Mouse (Mus musculus) C2C12 (cell line): ENCODE data around the gene Fdxacb1. TPM values are rescaled to one million over a fixed set of nuclear protein-coding genes. Genes with fewer than 3 reads are reported as not detected.

ENCODE experiments used
- H3K27me3 ChIP-seq: one replicate; pipeline ENCODE4 v1.6.1; 2011; ENCODE audit not compliant: control insufficient read depth, insufficient read depth, insufficient read length
- H3K36me3 ChIP-seq: one replicate; pipeline ENCODE4 v1.6.1; 2011; ENCODE audit not compliant: control insufficient read depth, insufficient read depth
- H3K4me3 ChIP-seq: one replicate; pipeline ENCODE4 v1.5.1; 2011; ENCODE audit warnings: mild to moderate bottlenecking, control low read depth; ENCODE audit not compliant: poor library complexity, insufficient read depth, severe bottlenecking
- H3K79me2 ChIP-seq: one replicate; pipeline ENCODE4 v1.6.1; 2011; ENCODE audit not compliant: control insufficient read depth, insufficient read depth
- H3K79me3 ChIP-seq: one replicate; pipeline ENCODE4 v1.6.1; 2011; ENCODE audit warnings: low read depth, control low read depth
- H3ac ChIP-seq: one replicate; pipeline ENCODE3; 2011; ENCODE audit warnings: low read depth; ENCODE audit not compliant: control insufficient read depth, insufficient read length
- CEBPB ChIP-seq: IDR thresholded peaks from one replicate; pipeline ENCODE4 v1.6.1; 2011; ENCODE audit warnings: low read depth, mild to moderate bottlenecking, control low read depth, moderate library complexity
- CTCF ChIP-seq: IDR thresholded peaks from one replicate; pipeline ENCODE4 v1.5.1; 2011; ENCODE audit not compliant: control insufficient read depth, insufficient read depth, insufficient read length
- FOSL1 ChIP-seq: IDR thresholded peaks from one replicate; pipeline ENCODE4 v1.8.0; 2011; ENCODE audit warnings: mild to moderate bottlenecking, low read length; ENCODE audit not compliant: poor library complexity, insufficient read depth, severe bottlenecking
- MAX ChIP-seq: IDR thresholded peaks from one replicate; pipeline ENCODE4 v1.6.1; 2011; ENCODE audit warnings: mild to moderate bottlenecking, control low read depth
- MYOD1 ChIP-seq: IDR thresholded peaks from one replicate; pipeline ENCODE4 v1.6.1; 2011; ENCODE audit warnings: low read depth; ENCODE audit not compliant: control insufficient read depth, insufficient read length
- MYOG ChIP-seq: IDR thresholded peaks from one replicate; pipeline ENCODE4 v1.6.1; 2011; ENCODE audit not compliant: control insufficient read depth, insufficient read length; ENCODE audit errors: extremely low read depth
- USF1 ChIP-seq: IDR thresholded peaks from one replicate; pipeline ENCODE4 v1.6.1; 2011; ENCODE audit warnings: low read depth, mild to moderate bottlenecking, control low read depth, moderate library complexity
- polyA plus RNA-seq: library from polyadenylated mRNA; unstranded; fragments of >200 nt; fragmentation: generic; extraction: Trizol; gene quantifications from one replicate; pipeline ENCODE4 v1.2.1, GENCODE M21; 2012; ENCODE audit warnings: missing spikeins

Gene Fdxacb1
- polyA plus RNA-seq, 1 experiment, result 4.4 TPM

DNA sequence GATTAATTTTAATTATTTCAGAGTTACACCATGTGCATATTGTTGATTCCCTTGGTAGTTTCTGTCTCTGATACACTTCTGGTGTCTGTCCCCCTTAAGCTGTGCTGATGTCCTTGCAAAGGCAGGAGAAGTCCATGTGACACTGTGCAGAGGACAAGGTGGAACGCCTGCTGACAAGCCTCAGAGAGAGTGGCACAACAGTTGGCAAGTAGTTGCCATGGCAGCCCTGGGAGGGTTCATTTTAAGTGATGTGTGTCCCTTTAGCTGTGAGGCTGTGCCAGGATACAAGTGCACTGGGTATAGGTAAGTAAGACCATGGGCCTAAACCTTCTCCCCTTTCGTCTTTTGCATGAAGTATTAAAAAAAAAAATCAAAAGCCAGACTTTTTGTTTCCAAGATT is 2.0 kb downstream of the Fdxacb1 start:
- Histone ChIP-seq H3K79me2 (no peaks in the 10 kb centered on the region), H3K4me3 (no peak overlapping the region), H3K36me3 (no peaks in the 10 kb centered on the region), H3K79me3 (no peaks in the 10 kb centered on the region), H3K27me3 (no peaks in the 10 kb centered on the region), H3ac (no peak overlapping the region)
- no peak for TF ChIP-seq MYOD1
- no peak for TF ChIP-seq CTCF
- no peak for TF ChIP-seq MYOG
- TF ChIP-seq FOSL1, result no peak
- TF ChIP-seq CEBPB, result no peak
- TF ChIP-seq MAX, result no peak
- TF ChIP-seq USF1, result no peak

DNA sequence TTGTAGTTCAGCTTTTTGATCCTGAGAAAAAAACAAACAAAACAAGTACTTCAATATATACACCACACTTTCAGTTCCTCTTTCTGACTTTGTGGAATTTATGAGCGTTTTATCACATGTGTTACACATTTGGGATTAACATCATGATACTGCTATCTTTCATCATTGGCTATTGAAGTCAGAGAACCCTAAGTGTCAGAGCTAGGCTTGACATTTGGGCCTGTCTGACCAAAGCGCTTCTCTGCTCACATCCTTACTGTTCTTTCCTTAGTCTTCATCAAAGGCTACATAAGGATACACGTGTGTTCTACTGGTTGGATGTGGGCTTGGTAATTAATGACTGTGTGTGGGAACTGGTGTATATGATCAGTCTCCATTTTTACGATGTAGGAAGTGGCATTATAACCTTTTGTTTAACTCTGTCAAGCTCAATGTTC is 6.0 kb downstream of the Fdxacb1 start:
- TF ChIP-seq CTCF (no peak), MYOD1 (no peak), CEBPB (no peak), USF1 (no peak), MAX (no peak), MYOG (no peak), FOSL1 (no peak)
- Histone ChIP-seq H3K4me3 (no peak overlapping the region), H3K79me3 (no peaks in the 10 kb centered on the region), H3K27me3 (no peaks in the 10 kb centered on the region), H3K36me3 (peaks cover 10% of the 10 kb centered on the region), H3K79me2 (peaks cover 6% of the 10 kb centered on the region), H3ac (no peak overlapping the region)

DNA sequence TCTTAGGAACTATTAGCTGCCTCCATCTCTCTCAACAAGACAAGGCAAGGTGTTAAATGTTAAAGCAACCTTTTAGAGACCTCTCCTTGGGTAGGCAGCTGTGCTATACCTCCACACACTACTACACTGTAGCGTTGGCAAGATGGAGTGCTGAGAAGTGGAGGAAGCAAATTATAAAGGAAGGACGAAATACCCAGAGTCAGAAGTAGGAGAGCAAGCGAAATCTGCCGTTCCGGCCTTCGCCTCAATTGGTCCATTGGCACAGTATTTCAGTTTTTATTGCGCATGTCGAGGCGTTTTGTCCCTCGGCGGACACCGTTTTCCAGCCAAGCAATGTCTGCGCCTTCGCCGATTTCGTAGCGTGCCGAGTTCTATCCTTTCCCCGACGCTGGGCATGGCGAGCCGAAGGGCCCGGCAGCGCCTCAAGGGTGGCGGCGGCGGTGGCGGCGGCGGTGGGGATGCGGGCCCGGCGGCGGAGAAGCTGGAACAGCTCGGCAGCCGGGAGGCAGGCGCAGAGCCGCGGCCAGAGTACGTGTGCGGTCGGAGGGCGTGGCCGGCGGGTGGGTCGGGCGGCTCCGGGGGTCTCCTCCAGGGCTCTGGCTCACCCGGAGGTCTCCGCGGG is 7.1 kb downstream of the Fdxacb1 start, which contains the start of the genes Alg9 and 1110032A03Rik:
TSS of gene Alg9 (plus strand) at position 29 of the 622 bp plus-strand sequence.
TSS of gene 1110032A03Rik (minus strand) at position 530 of the 622 bp plus-strand sequence.
- TF ChIP-seq FOSL1, result no peak
- no peak for TF ChIP-seq CTCF
- no peak for TF ChIP-seq CEBPB
- no peak for TF ChIP-seq MAX
- TF ChIP-seq USF1, result no peak
- no peak for TF ChIP-seq MYOG
- TF ChIP-seq MYOD1, result no peak
- Histone ChIP-seq H3K27me3 (no peaks in the 10 kb centered on the region), H3K79me2 (peaks cover 6% of the 10 kb centered on the region), H3K36me3 (peaks cover 10% of the 10 kb centered on the region), H3K79me3 (no peaks in the 10 kb centered on the region), H3K4me3 (peak within 1 kb of the TSS; percentile 46), H3ac (peak within 1 kb of the TSS; percentile 60)

DNA sequence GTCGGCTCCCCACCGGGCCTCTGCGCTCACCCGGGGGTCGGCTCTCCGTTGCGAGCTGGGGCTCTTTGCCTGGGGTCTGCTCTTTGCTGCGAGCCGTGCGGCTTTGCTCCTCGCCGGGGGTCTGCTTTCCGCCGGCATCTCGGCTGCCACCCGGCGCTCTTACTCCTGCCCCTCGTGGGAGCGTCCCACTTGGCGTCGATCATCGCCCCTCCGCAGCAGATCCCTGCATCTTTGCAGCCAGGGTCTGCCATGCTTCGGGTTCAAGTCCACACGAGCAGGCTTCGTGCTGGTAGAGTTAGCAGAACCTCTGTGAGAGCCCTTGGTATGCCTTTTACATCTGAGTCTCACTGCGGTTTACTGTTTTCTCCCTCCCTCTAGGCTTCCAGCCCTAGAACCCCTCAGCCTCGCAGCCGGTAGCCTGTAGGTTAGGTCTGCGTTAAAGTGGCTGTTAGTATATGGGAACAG is 7.7 kb downstream of the Fdxacb1 start:
- peaks cover 6% of the 10 kb centered on the region for H3K79me2 ChIP-seq
- no peaks in the 10 kb centered on the region for H3K27me3 ChIP-seq
- TF ChIP-seq FOSL1 (no peak), CEBPB (no peak), CTCF (no peak), MYOD1 (no peak), MYOG (no peak), USF1 (no peak), MAX (no peak)
- no peaks in the 10 kb centered on the region for H3K79me3 ChIP-seq
- peak overlapping the region; percentile 46 for H3K4me3 ChIP-seq
- peak overlapping the region; percentile 60 for H3ac ChIP-seq
- H3K36me3 ChIP-seq, result peaks cover 10% of the 10 kb centered on the region

DNA sequence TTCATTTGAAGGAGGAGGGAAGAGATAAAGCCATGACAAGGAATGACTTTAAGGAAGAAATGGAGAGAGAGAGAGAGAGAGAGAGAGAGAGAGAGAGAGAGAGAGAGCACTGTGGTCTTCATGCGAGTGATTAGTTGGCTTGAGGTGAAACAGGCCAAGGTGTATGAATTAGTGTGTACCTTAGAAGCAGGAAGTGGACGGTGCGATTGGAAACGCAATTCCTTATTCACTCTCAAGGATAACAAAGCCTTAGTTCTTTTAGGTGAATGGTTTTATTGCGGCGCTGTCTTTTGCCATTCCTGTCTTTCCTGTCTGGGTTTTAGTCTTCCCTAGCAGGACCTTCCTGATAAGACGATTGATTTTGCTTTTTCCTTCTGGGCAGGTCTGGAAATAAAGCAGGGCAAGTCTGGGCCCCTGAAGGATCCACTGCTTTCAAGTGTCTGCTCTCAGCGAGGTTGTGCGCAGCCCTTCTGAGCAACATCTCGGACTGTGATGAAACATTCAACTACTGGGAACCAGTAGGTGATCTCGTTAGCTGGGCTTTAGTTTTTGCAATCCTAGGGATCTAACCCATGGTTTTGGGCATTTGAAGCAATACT is 8.2 kb downstream of the Fdxacb1 start:
- Histone ChIP-seq H3K27me3 (no peaks in the 10 kb centered on the region), H3K36me3 (peaks cover 10% of the 10 kb centered on the region), H3ac (no peak overlapping the region), H3K4me3 (no peak overlapping the region), H3K79me2 (peaks cover 6% of the 10 kb centered on the region), H3K79me3 (no peaks in the 10 kb centered on the region)
- TF ChIP-seq CTCF, result no peak
- TF ChIP-seq USF1, result no peak
- TF ChIP-seq FOSL1, result no peak
- no peak for TF ChIP-seq MYOD1
- no peak for TF ChIP-seq CEBPB
- no peak for TF ChIP-seq MAX
- no peak for TF ChIP-seq MYOG
